9 mouse cellular contexts compared by ENCODE assay signal in genomic region chr9:111551461-111552190, GRCm38 (mm10).
DNase-seq lines count a peak whose midpoint lies in the region; ATAC-seq and TF ChIP-seq lines count a peak whose summit lies in the region.
"Had no signal": no experiment of that assay in that cellular context is flagged by ENCODE, and none has a peak within 500 bp of the region (broad histone marks: within the 10 kb centered on the region; RNA-seq: fewer than 3 reads in every experiment).

No protein-coding gene starts in this region.

- 69% methylated on average over 15 of the region's 15 CpGs for WGBS in cerebellum, adult 2 months
- 64% methylated on average over 15 of the region's 15 CpGs for WGBS in limb, embryonic 11.5 days

- TF ChIP-seq POLR2A in cerebellum, adult 2 months (IDR thresholded peaks at IDR 0.05; ENCODE audit: borderline replicate concordance, insufficient read depth, low read length), result no peak

- no peak for ATAC-seq in limb, embryonic 11.5 days (ENCODE audit: insufficient number of reproducible peaks, low FRiP score, low TSS enrichment, low read depth)

- H3K27me3 ChIP-seq in cerebellum, adult 2 months (ENCODE audit: control insufficient read depth, insufficient read depth, low read length), result no peaks in the 10 kb centered on the region
- no peaks in the 10 kb centered on the region for H3K27me3 ChIP-seq in limb, embryonic 11.5 days (ENCODE audit: control insufficient read depth, insufficient read depth, low read length)
- H3K27me3 ChIP-seq: limb, embryonic 15.5 days had no signal

- TF ChIP-seq CTCF in cerebellum, adult 2 months (IDR thresholded peaks at IDR 0.05; ENCODE audit: borderline replicate concordance, insufficient read depth, low read depth, low read length), result peak; percentile 64
- TF ChIP-seq CTCF in left cerebral cortex, adult 2 months (IDR thresholded peaks at IDR 0.05), result peak; percentile 65

- DNase-seq in cerebellum, adult 2 months, result no peak
- no peak for DNase-seq in cerebellum, adult 11 months
- no peak for DNase-seq in left cerebral cortex, adult 2 months (ENCODE audit: extremely low spot score in 1 of 2, low spot score in 2 of 2)
- DNase-seq in left cerebral cortex, adult 9 months (ENCODE audit: low spot score in 2 of 2), result no peak
- peak; percentile 37 for DNase-seq in adrenal gland, postnatal 25 days
- peak; percentile 72 for DNase-seq in limb, embryonic 11.5 days (ENCODE audit: low spot score)
- no peak for DNase-seq in adipocyte (ENCODE audit: low spot score)
- no peak for DNase-seq in layer of hippocampus, postnatal 36 days

- H3K4me2 ChIP-seq in limb, embryonic 11.5 days (ENCODE audit: low read depth, severe bottlenecking), result no peak overlapping the region
- H3K4me2 ChIP-seq: limb, embryonic 15.5 days had no signal

- H3K9me3 ChIP-seq in limb, embryonic 11.5 days (ENCODE audit: control insufficient read depth, low read length), result no peaks in the 10 kb centered on the region
- H3K9me3 ChIP-seq: limb, embryonic 15.5 days had no signal

- H3K36me3 ChIP-seq in limb, embryonic 11.5 days (ENCODE audit: control insufficient read depth, insufficient read depth, low read length), result no peaks in the 10 kb centered on the region
- H3K36me3 ChIP-seq: limb, embryonic 15.5 days had no signal

- H3K27ac ChIP-seq in cerebellum, adult 2 months (ENCODE audit: insufficient read depth, low read length), result no peak overlapping the region
- no peak overlapping the region for H3K27ac ChIP-seq in left cerebral cortex, adult 2 months
- H3K27ac ChIP-seq in limb, embryonic 11.5 days (replicated peaks; ENCODE audit: low read depth, low read length), result no peak overlapping the region
- H3K27ac ChIP-seq: limb, embryonic 15.5 days had no signal

- no peak overlapping the region for H3K4me3 ChIP-seq in cerebellum, adult 2 months (replicated peaks; ENCODE audit: insufficient read depth, low read depth, low read length)
- no peak overlapping the region for H3K4me3 ChIP-seq in left cerebral cortex, adult 2 months
- no peak overlapping the region for H3K4me3 ChIP-seq in limb, embryonic 11.5 days (ENCODE audit: low read depth, low read length)
- H3K4me3 ChIP-seq: limb, embryonic 15.5 days had no signal

- no peak overlapping the region for H3K9ac ChIP-seq in limb, embryonic 11.5 days (ENCODE audit: low read length)
- H3K9ac ChIP-seq: limb, embryonic 15.5 days had no signal

- no peaks in the 10 kb centered on the region; the same call in 1 of the 2 replicates for H3K4me1 ChIP-seq in cerebellum, adult 2 months (ENCODE audit: control insufficient read depth, insufficient read depth, low read length)
- no peaks in the 10 kb centered on the region for H3K4me1 ChIP-seq in limb, embryonic 11.5 days (ENCODE audit: control insufficient read depth, insufficient read depth, low read length)

- intact Hi-C loops in left cerebral cortex, adult 2 months (cut with DNase I), result loop anchor here (5.0 kb wide), 2 partner anchors 54 to 366 kb away; no protein-coding TSS in a partner anchor

Comparison
In these comparisons a context has a peak if more than half of its experiments do, and no peak if none do; other contexts are left out.
1. DNase-seq: peak in adrenal gland, postnatal 25 days (single experiment) and limb, embryonic 11.5 days (single experiment); none in cerebellum, adult 2 months (0 of 2), cerebellum, adult 11 months (single experiment), left cerebral cortex, adult 2 months (0 of 2), left cerebral cortex, adult 9 months (0 of 2), adipocyte (single experiment) and layer of hippocampus, postnatal 36 days (0 of 2).